Mouse (Mus musculus) C2C12 (cell line): ENCODE measurements around the gene Olfr1410.

Experiments
- CEBPB ChIP-seq: IDR thresholded peaks from one replicate; pipeline ENCODE4 v1.6.1; 2011; ENCODE audit warnings: low read depth, mild to moderate bottlenecking, control low read depth, moderate library complexity
- CTCF ChIP-seq: IDR thresholded peaks from one replicate; pipeline ENCODE4 v1.5.1; 2011; ENCODE audit not compliant: control insufficient read depth, insufficient read depth, insufficient read length
- MAX ChIP-seq: IDR thresholded peaks from one replicate; pipeline ENCODE4 v1.6.1; 2011; ENCODE audit warnings: mild to moderate bottlenecking, control low read depth
- USF1 ChIP-seq: IDR thresholded peaks from one replicate; pipeline ENCODE4 v1.6.1; 2011; ENCODE audit warnings: low read depth, mild to moderate bottlenecking, control low read depth, moderate library complexity

- TF ChIP-seq CTCF (no peak), USF1 (no peak), MAX (no peak), CEBPB (no peak)
Observed at GRCm38 (mm10) chr1:92659392-92659791, 53.8 kb downstream of the Olfr1410 start.
